Mouse (Mus musculus): Measurements from ENCODE around the gene Wfdc6b. TPM values are rescaled to one million over a fixed set of nuclear protein-coding genes. Genes with fewer than 3 reads are reported as not detected.
"Not testable (repeated sequence)": the region's sequence is repeated elsewhere in the genome, so short reads cannot be mapped to it uniquely, and the experiment has no call there.

The Wfdc6b gene
- polyA plus RNA-seq (2014; fragmentation: Nextera tagmentation; extraction: Ambion mirVana) = not detected in 2 replicates

DNA sequence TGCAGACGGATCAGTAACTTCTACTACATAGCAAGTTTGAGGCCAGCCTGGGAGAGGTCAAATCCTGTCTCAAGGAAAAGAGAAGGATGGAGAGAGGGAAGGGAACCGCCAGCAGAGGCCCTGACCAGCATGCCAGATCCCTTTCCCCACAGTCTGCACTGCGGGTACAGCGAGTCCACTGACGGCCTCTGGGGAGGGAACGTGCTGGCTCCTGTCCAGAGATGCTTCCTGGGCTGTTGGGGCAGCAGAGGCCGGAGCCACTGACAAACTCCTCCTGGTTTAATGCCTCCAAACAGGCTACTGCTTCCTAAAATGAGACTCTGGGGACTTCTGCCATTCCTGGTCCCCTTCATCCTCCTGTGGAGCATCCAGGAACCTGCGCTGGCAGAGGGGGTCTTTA lies at the start of gene Wfdc6b, which contains the start of gene Wfdc8:
Gene Wfdc6b (plus strand): TSS at position 52 of the 400 bp plus-strand sequence.
Gene Wfdc8 (minus strand): TSS at position 156 of the 400 bp plus-strand sequence.
- not testable (repeated sequence) for H3K4me3 ChIP-seq (ENCODE audit: low read depth, low read length); H3K9ac ChIP-seq (replicated peaks; ENCODE audit: low read length); ATAC-seq (replicated peaks; ENCODE audit: insufficient number of reproducible peaks, low FRiP score, low TSS enrichment, low read depth); H3K9me3 ChIP-seq (replicated peaks; ENCODE audit: control insufficient read depth, low read length); H3K27ac ChIP-seq (replicated peaks; ENCODE audit: low read depth, low read length); H3K36me3 ChIP-seq (replicated peaks; ENCODE audit: control insufficient read depth, insufficient read depth, low read depth, low read length); H3K4me2 ChIP-seq (ENCODE audit: low read depth, low read length); DNase-seq (ENCODE audit: low spot score); H3K27me3 ChIP-seq (ENCODE audit: control insufficient read depth, insufficient read depth, low read length); H3K4me1 ChIP-seq (ENCODE audit: control insufficient read depth, insufficient read depth, low read length)
- WGBS = 63% methylated on average over 8 of the region's 8 CpGs

DNA sequence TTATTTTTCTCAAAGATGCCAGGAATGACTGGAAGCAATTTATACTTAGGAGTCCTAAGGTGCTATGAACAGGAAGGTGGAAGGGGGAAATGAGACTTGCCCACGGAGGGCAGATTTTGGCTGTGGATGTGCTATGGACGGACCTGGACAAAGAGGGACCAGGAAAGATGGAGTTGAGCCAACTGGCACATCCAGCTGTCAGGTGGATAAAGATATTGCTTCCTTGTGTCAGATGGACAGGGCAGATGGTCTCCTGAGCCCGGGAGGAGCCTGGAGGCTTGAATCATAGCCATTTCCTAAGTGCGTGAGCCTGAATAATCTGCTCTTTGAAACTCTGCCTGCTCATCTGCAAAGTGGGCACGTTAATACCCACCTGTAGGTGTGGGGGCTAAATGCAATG lies 49.0 kb upstream of the Wfdc6b start:
- H3K9me3 ChIP-seq (replicated peaks; ENCODE audit: control insufficient read depth, low read length) = no peaks in the 10 kb centered on the region
- peak overlapping the region; percentile 74; the same call in 1 of the 2 replicates for H3K4me2 ChIP-seq (ENCODE audit: low read depth, low read length)
- no peak overlapping the region for H3K4me3 ChIP-seq (ENCODE audit: low read depth, low read length)
- no peaks in the 10 kb centered on the region for H3K36me3 ChIP-seq (replicated peaks; ENCODE audit: control insufficient read depth, insufficient read depth, low read depth, low read length)
- no peak for ATAC-seq (replicated peaks; ENCODE audit: insufficient number of reproducible peaks, low FRiP score, low TSS enrichment, low read depth)
- DNase-seq (ENCODE audit: low spot score) = no peak
- H3K9ac ChIP-seq (replicated peaks; ENCODE audit: low read length) = no peak overlapping the region
- peaks cover 4% of the 10 kb centered on the region; the same call in 1 of the 2 replicates for H3K4me1 ChIP-seq (ENCODE audit: control insufficient read depth, insufficient read depth, low read length)
- H3K27ac ChIP-seq (replicated peaks; ENCODE audit: low read depth, low read length) = no peak overlapping the region
- no peaks in the 10 kb centered on the region for H3K27me3 ChIP-seq (ENCODE audit: control insufficient read depth, insufficient read depth, low read length)
- 78% methylated on average over 5 of the region's 5 CpGs for WGBS

DNA sequence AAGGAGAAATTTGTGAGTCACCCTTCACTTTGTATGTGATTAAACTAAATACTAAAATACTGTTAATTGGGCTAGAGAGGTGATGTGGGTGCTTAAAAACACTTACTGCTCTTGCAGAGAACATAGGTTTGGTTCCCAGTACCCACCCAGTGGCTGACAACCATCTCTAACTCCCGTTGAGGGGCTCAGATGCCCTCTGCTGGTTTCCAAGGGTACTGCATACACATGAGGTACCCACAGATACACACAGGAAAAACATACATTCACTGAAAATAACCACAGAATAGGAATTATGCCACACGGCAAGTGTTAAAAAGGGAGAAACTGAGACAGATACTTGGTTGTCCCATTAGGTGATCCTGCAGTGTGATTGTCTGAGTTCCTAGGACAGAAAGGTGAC lies 46.3 kb upstream of the Wfdc6b start:
- Histone ChIP-seq H3K9ac (replicated peaks; ENCODE audit: low read length) (no peak overlapping the region), H3K36me3 (replicated peaks; ENCODE audit: control insufficient read depth, insufficient read depth, low read depth, low read length) (no peaks in the 10 kb centered on the region), H3K27ac (replicated peaks; ENCODE audit: low read depth, low read length) (no peak overlapping the region), H3K4me2 (ENCODE audit: low read depth, low read length) (no peak overlapping the region), H3K9me3 (replicated peaks; ENCODE audit: control insufficient read depth, low read length) (no peaks in the 10 kb centered on the region), H3K4me1 (ENCODE audit: control insufficient read depth, insufficient read depth, low read length) (peaks cover 4% of the 10 kb centered on the region; the same call in 1 of the 2 replicates), H3K4me3 (ENCODE audit: low read depth, low read length) (no peak overlapping the region), H3K27me3 (ENCODE audit: control insufficient read depth, insufficient read depth, low read length) (no peaks in the 10 kb centered on the region)
- DNase-seq (ENCODE audit: low spot score) = no peak
- WGBS = 85% methylated on average over 2 of the region's 2 CpGs
- ATAC-seq (replicated peaks; ENCODE audit: insufficient number of reproducible peaks, low FRiP score, low TSS enrichment, low read depth) = no peak

DNA sequence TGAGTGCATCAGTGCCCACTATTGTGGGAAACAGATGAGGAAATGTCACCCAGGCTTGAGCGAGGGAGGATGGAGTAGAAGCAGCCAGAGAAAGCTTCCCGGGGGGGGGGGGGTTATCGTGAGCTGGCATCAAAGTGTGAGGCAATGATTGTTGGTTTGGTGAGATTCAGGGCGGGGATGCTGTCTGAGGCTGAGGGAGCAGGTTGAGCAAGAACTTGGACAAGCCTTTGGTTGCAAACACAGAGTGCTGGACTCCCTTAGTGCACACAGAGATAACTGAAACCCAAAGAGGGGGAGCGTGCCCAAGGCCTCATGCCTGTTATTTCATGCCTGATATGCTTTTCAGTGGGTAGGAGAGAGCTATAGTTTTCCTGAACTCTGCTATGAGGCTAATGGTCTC lies 45.9 kb upstream of the Wfdc6b start:
- H3K9me3 ChIP-seq (replicated peaks; ENCODE audit: control insufficient read depth, low read length) = no peaks in the 10 kb centered on the region
- no peak overlapping the region for H3K27ac ChIP-seq (replicated peaks; ENCODE audit: low read depth, low read length)
- no peak overlapping the region for H3K4me3 ChIP-seq (ENCODE audit: low read depth, low read length)
- ATAC-seq (replicated peaks; ENCODE audit: insufficient number of reproducible peaks, low FRiP score, low TSS enrichment, low read depth) (no peak), DNase-seq (ENCODE audit: low spot score) (no peak)
- no peak overlapping the region for H3K9ac ChIP-seq (replicated peaks; ENCODE audit: low read length)
- WGBS = 86% methylated on average over 5 of the region's 5 CpGs
- H3K4me2 ChIP-seq (ENCODE audit: low read depth, low read length) = no peak overlapping the region
- H3K36me3 ChIP-seq (replicated peaks; ENCODE audit: control insufficient read depth, insufficient read depth, low read depth, low read length) = no peaks in the 10 kb centered on the region
- H3K4me1 ChIP-seq (ENCODE audit: control insufficient read depth, insufficient read depth, low read length) = peaks cover 3% of the 10 kb centered on the region; the same call in 1 of the 2 replicates
- H3K27me3 ChIP-seq (ENCODE audit: control insufficient read depth, insufficient read depth, low read length) = no peaks in the 10 kb centered on the region

DNA sequence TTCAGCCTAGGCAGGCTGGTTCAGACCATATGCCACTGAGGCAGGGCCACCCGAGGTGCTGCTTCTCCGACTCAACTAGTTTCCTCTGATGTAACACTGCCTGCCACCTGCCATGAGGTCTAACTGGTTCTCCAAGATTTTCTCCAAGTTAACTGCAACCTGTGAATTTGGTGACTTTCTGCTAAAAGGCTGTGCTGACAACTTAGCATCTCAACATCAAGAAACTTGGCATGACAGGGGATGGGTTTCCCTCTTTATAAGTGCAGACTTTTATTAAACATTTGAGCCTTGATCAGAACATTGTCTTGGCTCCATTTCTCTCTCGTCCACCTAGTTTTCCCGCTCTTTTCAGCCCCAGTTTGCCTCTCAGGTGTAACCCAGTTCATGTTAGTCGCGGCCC lies 40.0 kb upstream of the Wfdc6b start, which contains the start of gene Spint3:
Gene Spint3 (minus strand): TSS at position 101 of the 400 bp plus-strand sequence.
- not testable (repeated sequence) for H3K4me1 ChIP-seq (ENCODE audit: control insufficient read depth, insufficient read depth, low read length); H3K9me3 ChIP-seq (replicated peaks; ENCODE audit: control insufficient read depth, low read length); ATAC-seq (replicated peaks; ENCODE audit: insufficient number of reproducible peaks, low FRiP score, low TSS enrichment, low read depth); H3K4me2 ChIP-seq (ENCODE audit: low read depth, low read length); H3K36me3 ChIP-seq (replicated peaks; ENCODE audit: control insufficient read depth, insufficient read depth, low read depth, low read length); H3K27ac ChIP-seq (replicated peaks; ENCODE audit: low read depth, low read length); H3K4me3 ChIP-seq (ENCODE audit: low read depth, low read length); DNase-seq (ENCODE audit: low spot score); H3K27me3 ChIP-seq (ENCODE audit: control insufficient read depth, insufficient read depth, low read length); H3K9ac ChIP-seq (replicated peaks; ENCODE audit: low read length)
- 82% methylated on average over 6 of the region's 6 CpGs for WGBS

DNA sequence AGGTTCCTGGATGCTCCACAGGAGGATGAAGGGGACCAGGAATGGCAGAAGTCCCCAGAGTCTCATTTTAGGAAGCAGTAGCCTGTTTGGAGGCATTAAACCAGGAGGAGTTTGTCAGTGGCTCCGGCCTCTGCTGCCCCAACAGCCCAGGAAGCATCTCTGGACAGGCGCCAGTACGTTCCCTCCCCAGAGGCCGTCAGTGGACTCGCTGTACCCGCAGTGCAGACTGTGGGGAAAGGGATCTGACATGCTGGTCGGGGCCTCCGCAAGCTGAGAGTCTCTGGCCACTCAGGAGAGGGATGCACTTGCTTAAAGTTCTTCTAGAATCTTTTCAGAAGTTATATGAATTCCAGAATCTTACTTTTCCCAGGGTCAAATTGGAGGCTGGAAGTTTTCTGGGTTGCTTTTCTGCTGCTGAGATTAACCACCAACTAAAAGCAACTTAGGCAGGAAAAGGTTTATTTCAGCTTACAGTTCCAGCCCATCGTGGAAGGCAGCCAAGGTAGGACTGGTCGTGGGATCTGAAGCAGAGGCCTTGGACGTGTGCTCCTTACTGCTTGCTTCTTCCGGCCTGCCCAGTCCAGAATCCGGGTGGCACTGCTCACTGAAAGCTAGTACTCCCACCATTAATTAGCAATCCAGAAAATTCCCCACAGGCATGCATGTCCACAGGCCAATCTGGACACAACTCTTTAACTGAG lies 28.1 kb upstream of the Wfdc6b start, which contains the start of gene Wfdc6a:
Gene Wfdc6a (minus strand): TSS at position 423 of the 701 bp plus-strand sequence.
- H3K27ac ChIP-seq (replicated peaks; ENCODE audit: low read depth, low read length); H3K9me3 ChIP-seq (replicated peaks; ENCODE audit: control insufficient read depth, low read length); H3K36me3 ChIP-seq (replicated peaks; ENCODE audit: control insufficient read depth, insufficient read depth, low read depth, low read length); H3K27me3 ChIP-seq (ENCODE audit: control insufficient read depth, insufficient read depth, low read length); DNase-seq (ENCODE audit: low spot score); H3K9ac ChIP-seq (replicated peaks; ENCODE audit: low read length); H3K4me3 ChIP-seq (ENCODE audit: low read depth, low read length); H3K4me2 ChIP-seq (ENCODE audit: low read depth, low read length); ATAC-seq (replicated peaks; ENCODE audit: insufficient number of reproducible peaks, low FRiP score, low TSS enrichment, low read depth); H3K4me1 ChIP-seq (ENCODE audit: control insufficient read depth, insufficient read depth, low read length): not testable (repeated sequence)
- WGBS = 67% methylated on average over 13 of the region's 13 CpGs

DNA sequence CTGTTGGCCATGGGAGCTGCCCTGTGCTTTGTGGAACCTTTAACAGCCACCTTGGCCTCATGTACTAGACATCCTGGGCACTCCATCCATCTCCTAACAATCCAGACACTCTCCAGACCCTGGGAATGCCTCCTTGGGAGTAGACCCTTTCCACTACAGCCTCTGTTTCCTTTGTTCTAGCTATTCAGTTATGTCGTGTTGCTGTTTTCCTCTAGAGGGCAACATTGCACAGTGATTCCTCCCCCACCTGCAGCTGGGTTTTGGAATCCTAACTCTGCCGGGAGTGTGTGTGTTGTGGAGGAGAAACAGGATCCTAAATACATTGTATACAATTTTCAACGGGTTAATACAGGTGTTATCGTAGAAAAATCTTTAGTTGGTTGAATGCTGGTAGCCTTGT lies 21.3 kb upstream of the Wfdc6b start:
- no peak overlapping the region for H3K27ac ChIP-seq (replicated peaks; ENCODE audit: low read depth, low read length)
- no peaks in the 10 kb centered on the region for H3K4me1 ChIP-seq (ENCODE audit: control insufficient read depth, insufficient read depth, low read length)
- WGBS = 5% methylated on average over 4 of the region's 4 CpGs
- DNase-seq (ENCODE audit: low spot score) = peak; percentile 81
- H3K4me2 ChIP-seq (ENCODE audit: low read depth, low read length) = no peak overlapping the region
- no peaks in the 10 kb centered on the region for H3K36me3 ChIP-seq (replicated peaks; ENCODE audit: control insufficient read depth, insufficient read depth, low read depth, low read length)
- H3K4me3 ChIP-seq (ENCODE audit: low read depth, low read length) = no peak overlapping the region
- no peaks in the 10 kb centered on the region for H3K27me3 ChIP-seq (ENCODE audit: control insufficient read depth, insufficient read depth, low read length)
- H3K9me3 ChIP-seq (replicated peaks; ENCODE audit: control insufficient read depth, low read length) = no peaks in the 10 kb centered on the region
- 0 out of 2 replicates have a peak overlapping the region, but pooled peaks have one; percentile 25 for H3K9ac ChIP-seq (replicated peaks; ENCODE audit: low read length)
- ATAC-seq (replicated peaks; ENCODE audit: insufficient number of reproducible peaks, low FRiP score, low TSS enrichment, low read depth) = 0 out of 2 replicates have a peak, but pooled peaks have one; percentile 44

DNA sequence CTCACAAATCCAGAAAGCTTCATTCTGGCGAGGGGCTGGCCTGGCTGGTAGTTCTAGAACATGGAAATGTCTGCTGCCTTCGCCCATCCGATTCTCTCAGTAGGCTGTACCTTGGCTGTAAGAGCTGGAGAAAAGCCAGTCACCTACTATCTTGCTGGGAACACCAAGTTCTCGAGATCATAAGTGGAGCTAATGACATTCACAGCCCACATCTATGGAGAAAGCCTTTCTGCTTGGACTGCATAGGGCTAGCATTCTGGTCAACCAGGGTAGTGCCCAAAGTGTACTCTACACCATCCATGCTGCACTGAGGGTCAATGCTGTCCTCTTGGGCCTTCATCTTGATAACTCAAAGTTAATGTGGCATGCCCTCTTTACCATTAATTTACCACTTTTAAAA lies 19.8 kb upstream of the Wfdc6b start, which contains the start of gene Eppin:
Gene Eppin (minus strand): TSS at position 101 of the 400 bp plus-strand sequence.
- ATAC-seq (replicated peaks; ENCODE audit: insufficient number of reproducible peaks, low FRiP score, low TSS enrichment, low read depth) = no peak
- no peak within 1 kb of the TSS for H3K4me3 ChIP-seq (ENCODE audit: low read depth, low read length)
- no peak for DNase-seq (ENCODE audit: low spot score)
- WGBS = 77% methylated on average over 4 of the region's 4 CpGs
- H3K9ac ChIP-seq (replicated peaks; ENCODE audit: low read length) = no peak within 1 kb of the TSS
- no peaks in the 10 kb centered on the region for H3K27me3 ChIP-seq (ENCODE audit: control insufficient read depth, insufficient read depth, low read length)
- no peak within 1 kb of the TSS for H3K27ac ChIP-seq (replicated peaks; ENCODE audit: low read depth, low read length)
- no peaks in the 10 kb centered on the region for H3K36me3 ChIP-seq (replicated peaks; ENCODE audit: control insufficient read depth, insufficient read depth, low read depth, low read length)
- no peaks in the 10 kb centered on the region for H3K4me1 ChIP-seq (ENCODE audit: control insufficient read depth, insufficient read depth, low read length)
- no peaks in the 10 kb centered on the region for H3K9me3 ChIP-seq (replicated peaks; ENCODE audit: control insufficient read depth, low read length)
- H3K4me2 ChIP-seq (ENCODE audit: low read depth, low read length) = no peak within 1 kb of the TSS
